Mouse (Mus musculus): ENCODE measurements at regions not wholly inside any gene's neighbourhood (a gene's known extent, or its start where the extent isn't known, plus 50 kb on each side); places are given as distances from the start of the nearest gene placed in this dataset.

- no peak for DNase-seq
Measured at GRCm38 (mm10) chr14:71095661-71096422, 496.2 kb upstream of the Fam160b2 start.

DNA sequence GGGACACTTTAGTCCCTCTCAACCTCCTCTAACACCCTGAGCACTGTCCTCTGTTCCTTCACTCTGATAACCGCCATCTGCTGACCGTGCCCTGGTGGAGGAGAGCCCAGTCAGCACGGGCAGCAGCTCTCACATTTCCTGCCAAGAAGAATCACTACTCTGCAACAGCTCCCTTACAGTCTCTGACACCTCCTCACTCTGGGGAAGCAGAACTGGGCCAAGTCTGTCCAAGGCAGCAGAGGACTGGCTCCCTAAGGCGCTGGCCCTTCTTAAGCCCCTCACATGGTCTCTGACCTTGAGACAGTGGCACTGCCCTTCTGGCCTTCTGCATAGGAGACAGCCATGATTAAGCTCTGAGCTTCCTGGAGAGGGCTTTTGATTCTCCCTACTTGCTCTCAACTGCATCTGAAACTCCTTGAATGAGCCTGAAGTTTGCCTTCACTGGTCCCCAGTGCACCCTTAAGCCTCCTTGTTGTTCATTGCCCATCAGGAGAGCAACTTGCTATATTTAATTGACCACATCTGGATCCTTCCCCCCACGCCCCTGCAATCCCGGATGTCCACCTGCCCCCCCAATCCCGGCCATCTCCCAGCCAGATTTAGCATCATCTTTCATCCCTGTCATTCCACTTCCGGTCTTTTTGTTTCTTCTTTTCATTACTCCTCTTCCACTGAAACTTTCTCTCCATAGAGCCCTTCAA, 493.1 kb upstream of the Fam160b2 start:
- peak; percentile 84 to 90 for DNase-seq

- no peak for DNase-seq
Measured at GRCm38 (mm10) chr14:71085721-71086120, 486.1 kb upstream of the Fam160b2 start.

GRCm38 (mm10) chr14:71082327-71082726, 482.7 kb upstream of the Fam160b2 start:
- no peak for DNase-seq

GRCm38 (mm10) chr14:71075671-71076070, 476.0 kb upstream of the Fam160b2 start:
- no peak for DNase-seq

GRCm38 (mm10) chr14:71074019-71074418, 474.4 kb upstream of the Fam160b2 start:
- no peak for DNase-seq

GRCm38 (mm10) chr14:71065669-71066068, 466.0 kb upstream of the Fam160b2 start:
- no peak for DNase-seq

GRCm38 (mm10) chr14:71056601-71057000, 457.0 kb upstream of the Fam160b2 start:
- DNase-seq, result no peak

DNA sequence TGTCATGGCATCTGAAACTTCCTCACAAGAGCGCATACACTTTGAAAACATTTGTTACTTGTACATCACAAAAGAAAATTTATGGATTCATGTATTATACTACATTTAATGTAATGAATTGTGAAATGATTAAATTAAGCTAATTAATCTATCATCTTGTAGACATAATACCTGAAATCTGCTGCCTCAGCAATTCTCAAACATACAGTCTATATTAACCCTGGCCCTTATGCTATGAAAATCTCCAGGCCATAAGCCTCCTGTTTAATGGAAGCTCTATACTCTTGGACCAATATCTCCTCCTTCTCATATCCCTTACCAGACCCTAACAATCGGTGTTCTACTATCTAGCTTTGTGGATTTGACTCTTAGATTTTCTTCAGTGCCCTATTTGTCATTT, 455.8 kb upstream of the Fam160b2 start:
- DNase-seq, result no peak

DNA sequence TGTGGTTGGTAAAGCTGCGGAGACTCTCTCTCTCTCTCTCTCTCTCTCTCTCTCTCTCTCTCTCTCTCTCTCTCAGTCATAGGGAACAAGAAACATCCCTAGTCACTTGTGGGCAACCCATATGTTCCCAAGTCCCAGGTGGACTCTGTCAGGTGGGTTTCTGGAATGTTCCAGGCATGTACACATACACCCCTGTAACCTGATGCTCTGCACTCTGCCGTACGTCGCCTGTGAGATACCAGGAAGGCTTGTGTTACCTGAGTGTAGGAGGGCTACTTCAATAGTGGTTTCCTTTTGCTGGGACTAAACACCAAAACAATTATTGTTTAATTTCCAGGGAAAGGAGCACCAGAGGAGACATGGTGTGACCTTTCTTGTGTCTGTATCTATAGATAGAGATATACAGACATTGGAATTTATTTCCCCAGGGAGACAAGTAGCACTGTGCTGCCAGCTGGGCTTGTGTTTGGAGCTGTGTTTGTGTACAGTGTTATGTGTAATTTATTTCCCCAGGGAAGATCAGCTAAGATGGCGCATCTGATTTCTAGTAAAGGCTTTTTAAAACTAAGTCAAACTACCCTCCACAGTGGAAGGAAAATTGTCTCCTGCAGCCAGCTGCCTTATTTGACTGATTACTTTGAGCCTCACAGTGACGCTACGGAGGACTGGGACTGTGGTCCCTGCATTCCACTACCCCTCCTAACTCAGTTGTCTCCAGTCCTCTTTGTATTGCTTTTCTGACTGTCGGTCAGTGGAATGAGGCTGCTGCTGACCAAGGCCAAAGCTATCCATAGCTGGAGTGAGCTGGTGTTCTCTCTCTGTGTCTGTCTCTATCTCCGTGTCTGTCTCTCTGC, 454.4 kb upstream of the Fam160b2 start:
- no peak for DNase-seq

GRCm38 (mm10) chr14:71047096-71047495, 447.5 kb upstream of the Fam160b2 start:
- no peak for DNase-seq

- DNase-seq, result peak; percentile 71 to 83
Measured at GRCm38 (mm10) chr14:71043879-71044770, 444.5 kb upstream of the Fam160b2 start.

- peak in 1 of 2 experiments; percentile 29 for DNase-seq
Measured at GRCm38 (mm10) chr14:71036620-71037019, 437.0 kb upstream of the Fam160b2 start.

DNA sequence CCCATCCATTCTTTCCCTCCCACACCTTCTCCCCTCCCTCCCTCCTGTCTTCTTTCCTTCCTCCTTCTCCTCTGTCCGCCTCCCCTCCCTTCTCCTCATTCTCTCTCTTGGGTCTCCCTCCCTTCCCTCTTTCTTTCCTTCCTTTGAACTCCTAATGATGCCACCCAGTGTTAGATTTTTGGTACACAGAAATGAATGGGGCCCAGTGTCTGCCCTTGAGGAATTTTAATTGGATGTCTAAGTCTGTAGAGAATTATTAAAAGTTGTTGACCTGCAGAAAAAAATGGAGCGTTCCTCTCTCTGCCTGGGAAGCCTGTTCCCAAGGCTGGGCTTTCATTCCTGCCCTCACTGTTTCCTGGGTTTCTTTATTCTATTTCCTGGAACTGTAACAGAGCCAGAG, 434.0 kb upstream of the Fam160b2 start:
- no peak for DNase-seq

GRCm38 (mm10) chr14:71030164-71030880, 430.7 kb upstream of the Fam160b2 start:
- DNase-seq, result peak; percentile 40 to 42
